Mouse (Mus musculus) heart, embryonic 14.5 days (tissue): Measurements from ENCODE around the gene Lrrc28. TPM values are rescaled to one million over a fixed set of nuclear protein-coding genes. Genes with fewer than 3 reads are reported as not detected.

Experiments used
- ATAC-seq: fragments of 200-750 bp; cut with Nextera tagmentation; 2 replicates; pipeline ENCODE4 v1.8.0; 2017; ENCODE audit warnings: low read depth, moderate TSS enrichment; ENCODE audit not compliant: insufficient number of reproducible peaks, insufficient read depth, low FRiP score
- H3K27ac ChIP-seq, 2 experiments: fragments of 200-500 bp in 1 of 2; fragments of 300-500 bp in 1 of 2; sonication (generic) in 1 of 2; replicated peaks in 1 of 2; 2 replicates each; pipeline ENCODE4 v1.5.1; 2012 to 2014; ENCODE audit warnings: low read depth in 2 of 2, low read length in 2 of 2, control low read depth in 1 of 2, mild to moderate bottlenecking in 1 of 2, mixed read lengths in 1 of 2; ENCODE audit not compliant: control insufficient read depth in 1 of 2, insufficient read depth in 1 of 2
- H3K27me3 ChIP-seq: fragments of 300-500 bp; sonication (generic); 2 replicates; pipeline ENCODE4 v1.6.1; 2014; ENCODE audit warnings: mild to moderate bottlenecking, low read length, control low read depth; ENCODE audit not compliant: control insufficient read depth, insufficient read depth
- H3K36me3 ChIP-seq: fragments of 300-500 bp; sonication (generic); 2 replicates; pipeline ENCODE4 v1.6.1; 2014; ENCODE audit warnings: mild to moderate bottlenecking, control low read depth, low read length, mixed read lengths; ENCODE audit not compliant: control insufficient read depth, insufficient read depth
- H3K4me1 ChIP-seq, 2 experiments: fragments of 200-500 bp in 1 of 2; fragments of 300-500 bp in 1 of 2; sonication (generic) in 1 of 2; 2 replicates each; pipeline ENCODE4 v1.6.1; 2012 to 2014; ENCODE audit warnings: low read length in 2 of 2, control low read depth in 1 of 2, mixed read lengths in 1 of 2; ENCODE audit not compliant: control insufficient read depth in 2 of 2, insufficient read depth in 2 of 2
- H3K4me2 ChIP-seq: fragments of 300-500 bp; sonication (generic); 2 replicates; pipeline ENCODE4 v1.6.1; 2014; ENCODE audit warnings: mild to moderate bottlenecking, low read length
- H3K4me3 ChIP-seq, 2 experiments: fragments of 200-500 bp in 1 of 2; fragments of 300-500 bp in 1 of 2; sonication (generic) in 1 of 2; 2 replicates each; pipeline ENCODE4 v1.5.1; 2012 to 2014; ENCODE audit warnings: low read length in 2 of 2, mild to moderate bottlenecking in 2 of 2, control low read depth in 1 of 2, low read depth in 1 of 2, moderate library complexity in 1 of 2; ENCODE audit not compliant: control insufficient read depth in 1 of 2, insufficient read depth in 1 of 2
- H3K9ac ChIP-seq: fragments of 300-500 bp; sonication (generic); 2 replicates; pipeline ENCODE4 v1.6.1; 2014; ENCODE audit warnings: mild to moderate bottlenecking, low read length
- H3K9me3 ChIP-seq: fragments of 300-500 bp; sonication (generic); 2 replicates; pipeline ENCODE4 v1.6.1; 2016; ENCODE audit warnings: low read length, control low read depth; ENCODE audit not compliant: control insufficient read depth
- WGBS: fragments of 180-500 bp; shearing (Covaris S2); extraction: QIAGEN DNeasy Blood & Tissue Kit; methylation state at CpG from one replicate; pipeline ENCODE4 v1.1.7; 2014; 5-methylcytosine and 5-hydroxymethylcytosine counted together
- polyA plus RNA-seq: library from polyadenylated mRNA; unstranded; fragments of >200 nt; fragmentation: Nextera tagmentation; extraction: Ambion mirVana; gene quantifications from 2 replicates; pipeline ENCODE4 v1.2.1, GENCODE M21; 2014

The Lrrc28 gene
- polyA plus RNA-seq, 1 experiment from 2014 or later = 13.3 TPM

GRCm38 (mm10) chr7:67629681-67630080, 15.4 kb downstream of the Lrrc28 start:
- ATAC-seq = no peak
- Histone ChIP-seq H3K27me3 (no peaks in the 10 kb centered on the region), H3K27ac (no peak overlapping the region), H3K4me3 (no peak overlapping the region), H3K4me2 (no peak overlapping the region), H3K36me3 (no peaks in the 10 kb centered on the region), H3K9me3 (0 out of 2 replicates have a peak, but pooled peaks cover 4% of the 10 kb centered on the region), H3K4me1 (peaks cover 0 to 5% of the 10 kb centered on the region in 2 experiments; a peak in 1 of 4 replicates), H3K9ac (no peak overlapping the region)
- 63% methylated on average over 5 of the region's 5 CpGs for WGBS

GRCm38 (mm10) chr7:67626671-67627070, 18.4 kb downstream of the Lrrc28 start:
- H3K27me3 ChIP-seq = no peaks in the 10 kb centered on the region
- H3K4me1 ChIP-seq = peaks cover 3 to 11% of the 10 kb centered on the region in 2 experiments; a peak in 3 of 4 replicates
- no peaks in the 10 kb centered on the region for H3K36me3 ChIP-seq
- no peak overlapping the region for H3K9ac ChIP-seq
- no peak overlapping the region for H3K4me2 ChIP-seq
- no peaks in the 10 kb centered on the region for H3K9me3 ChIP-seq
- WGBS = 88% methylated on average over 5 of the region's 5 CpGs
- ATAC-seq = no peak
- H3K4me3 ChIP-seq = no peak overlapping the region
- H3K27ac ChIP-seq = no peak overlapping the region

GRCm38 (mm10) chr7:67622151-67622550, 22.9 kb downstream of the Lrrc28 start:
- WGBS = 73% methylated on average over 3 of the region's 3 CpGs
- Histone ChIP-seq H3K27me3 (no peaks in the 10 kb centered on the region), H3K4me3 (no peak overlapping the region), H3K4me1 (peaks cover 6 to 22% of the 10 kb centered on the region in 2 experiments), H3K27ac (peak overlapping the region in 1 of 2 experiments; percentile 2; a peak in 1 of 4 replicates), H3K36me3 (no peaks in the 10 kb centered on the region), H3K9ac (no peak overlapping the region), H3K4me2 (no peak overlapping the region), H3K9me3 (no peaks in the 10 kb centered on the region)
- no peak for ATAC-seq

GRCm38 (mm10) chr7:67619836-67620235, 25.2 kb downstream of the Lrrc28 start:
- Histone ChIP-seq H3K9me3 (no peaks in the 10 kb centered on the region), H3K27ac (peak overlapping the region in 1 of 2 experiments; percentile 37; a peak in 1 of 4 replicates), H3K4me1 (peaks cover 15 to 40% of the 10 kb centered on the region in 2 experiments), H3K4me2 (no peak overlapping the region), H3K36me3 (no peaks in the 10 kb centered on the region), H3K9ac (no peak overlapping the region), H3K4me3 (no peak overlapping the region), H3K27me3 (no peaks in the 10 kb centered on the region)
- WGBS = 51% methylated on average over 4 of the region's 4 CpGs
- no peak for ATAC-seq

GRCm38 (mm10) chr7:67618316-67618715, 26.8 kb downstream of the Lrrc28 start:
- H3K4me1 ChIP-seq = peaks cover 20 to 55% of the 10 kb centered on the region in 2 experiments
- H3K27me3 ChIP-seq = no peaks in the 10 kb centered on the region
- no peak overlapping the region for H3K4me2 ChIP-seq
- H3K9ac ChIP-seq = no peak overlapping the region
- 89% methylated on average over 3 of the region's 3 CpGs for WGBS
- no peak for ATAC-seq
- H3K9me3 ChIP-seq = no peaks in the 10 kb centered on the region
- no peak overlapping the region for H3K4me3 ChIP-seq
- H3K27ac ChIP-seq = no peak overlapping the region
- H3K36me3 ChIP-seq = no peaks in the 10 kb centered on the region

- Histone ChIP-seq H3K36me3 (no peaks in the 10 kb centered on the region), H3K9me3 (no peaks in the 10 kb centered on the region), H3K27ac (no peak overlapping the region), H3K9ac (no peak overlapping the region), H3K27me3 (no peaks in the 10 kb centered on the region), H3K4me2 (no peak overlapping the region), H3K4me3 (no peak overlapping the region), H3K4me1 (peaks cover 22 to 58% of the 10 kb centered on the region in 2 experiments)
- 92% methylated on average over 10 of the region's 10 CpGs for WGBS
- no peak for ATAC-seq
These were observed 27.4 kb downstream of the Lrrc28 start for GRCm38 (mm10) chr7:67617646-67618045.

- 50% methylated on average over 4 of the region's 4 CpGs for WGBS
- Histone ChIP-seq H3K4me2 (no peak overlapping the region), H3K27ac (peak overlapping the region; percentile 40 to 77; a peak in 3 of 4 replicates), H3K9me3 (no peaks in the 10 kb centered on the region), H3K9ac (no peak overlapping the region), H3K4me3 (no peak overlapping the region), H3K4me1 (peaks cover 18 to 54% of the 10 kb centered on the region in 2 experiments), H3K36me3 (no peaks in the 10 kb centered on the region), H3K27me3 (no peaks in the 10 kb centered on the region)
- ATAC-seq = no peak
These were observed 28.2 kb downstream of the Lrrc28 start for GRCm38 (mm10) chr7:67616890-67617289.

- Histone ChIP-seq H3K9me3 (no peaks in the 10 kb centered on the region), H3K36me3 (no peaks in the 10 kb centered on the region), H3K9ac (peak overlapping the region; percentile 44; the same call in 1 of the 2 replicates), H3K4me3 (no peak overlapping the region; a peak in 1 of 4 replicates), H3K4me1 (peaks cover 16 to 38% of the 10 kb centered on the region in 2 experiments), H3K27ac (peak overlapping the region; percentile 80 to 89), H3K4me2 (peak overlapping the region; percentile 56), H3K27me3 (no peaks in the 10 kb centered on the region)
- no peak for ATAC-seq
- WGBS = 79% methylated on average over 7 of the region's 7 CpGs
These were observed 30.6 kb downstream of the Lrrc28 start for GRCm38 (mm10) chr7:67614464-67614861.
